Mouse (Mus musculus): ENCODE measurements around the gene Xcl1. TPM values are rescaled to one million over a fixed set of nuclear protein-coding genes. Genes with fewer than 3 reads are reported as not detected.

Xcl1 gene
- total RNA-seq, 2 experiments from 2014 or later: not detected

DNA sequence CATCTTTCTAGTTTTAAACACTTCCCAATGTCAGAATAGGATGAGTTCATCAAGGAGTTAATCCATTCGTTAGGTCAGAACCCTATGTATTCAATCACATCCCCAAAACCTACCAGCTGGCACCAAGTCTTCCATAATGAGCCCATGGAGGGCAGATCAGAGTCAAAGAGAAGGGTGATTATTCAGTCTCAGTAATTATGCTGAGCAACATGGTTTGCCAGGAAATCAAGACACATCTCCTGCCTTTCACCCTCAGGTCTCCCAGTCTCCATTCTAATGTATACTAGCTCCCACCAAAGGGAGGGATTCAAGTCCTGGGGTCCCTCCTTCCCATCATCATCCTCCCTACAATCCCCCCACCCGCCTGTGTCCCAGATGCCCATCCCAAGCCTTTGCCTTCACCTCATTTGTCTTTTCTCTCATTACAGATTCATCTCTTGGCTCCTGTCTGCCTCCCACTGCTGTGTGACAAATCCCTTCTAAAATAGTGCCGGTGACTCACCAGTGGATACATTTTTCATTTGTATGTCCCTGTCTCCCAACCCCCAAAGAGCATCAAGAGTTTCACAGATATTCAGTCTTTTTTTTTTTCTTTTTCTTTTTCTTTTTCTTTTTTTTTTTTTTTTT, 8.7 kb downstream of the Xcl1 start:
- DNase-seq (ENCODE audit: low spot score in 2 of 2): peak; percentile 54 to 86

DNA sequence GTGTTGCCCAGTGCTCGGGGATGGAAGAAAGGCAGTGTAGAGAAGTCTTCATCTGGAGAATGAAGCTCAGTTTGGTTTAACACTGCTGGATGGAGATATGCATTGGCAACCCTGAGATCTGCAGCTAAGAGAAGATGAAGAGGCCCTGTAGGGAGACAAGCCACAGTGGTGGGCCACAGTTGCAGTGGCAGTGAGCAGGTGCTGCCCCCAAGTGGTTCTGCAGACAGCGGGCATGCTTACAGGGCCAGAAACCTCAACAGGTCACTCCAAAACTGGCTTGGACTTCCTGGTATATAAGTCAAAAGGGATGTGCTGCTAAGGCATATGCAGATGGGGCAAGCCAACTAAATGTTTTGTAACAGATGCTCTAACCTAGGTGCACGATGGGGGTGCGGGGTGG, 30.3 kb downstream of the Xcl1 start:
- peak; percentile 37 to 48 for DNase-seq (ENCODE audit: low spot score in 2 of 2)

DNA sequence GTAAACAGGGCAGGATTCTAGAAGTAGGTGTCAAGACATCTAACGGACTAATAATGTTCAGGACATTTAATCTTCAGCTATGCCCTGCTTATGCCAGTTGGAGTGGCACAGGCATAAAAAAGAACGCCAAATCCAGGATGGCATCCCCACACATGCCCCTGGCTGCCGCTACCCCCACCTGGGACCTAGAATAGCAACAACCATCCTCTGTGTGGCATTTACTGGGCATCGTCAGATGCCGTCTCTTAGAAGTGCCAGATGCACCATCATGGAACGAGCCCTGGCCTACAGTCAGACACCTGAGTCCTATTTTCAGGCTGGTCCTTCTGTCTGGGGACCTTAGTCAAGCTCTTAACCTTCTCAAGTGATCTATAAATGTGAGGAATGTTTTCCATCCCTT, 34.6 kb downstream of the Xcl1 start:
- no peak for DNase-seq (ENCODE audit: low spot score in 2 of 2)

DNA sequence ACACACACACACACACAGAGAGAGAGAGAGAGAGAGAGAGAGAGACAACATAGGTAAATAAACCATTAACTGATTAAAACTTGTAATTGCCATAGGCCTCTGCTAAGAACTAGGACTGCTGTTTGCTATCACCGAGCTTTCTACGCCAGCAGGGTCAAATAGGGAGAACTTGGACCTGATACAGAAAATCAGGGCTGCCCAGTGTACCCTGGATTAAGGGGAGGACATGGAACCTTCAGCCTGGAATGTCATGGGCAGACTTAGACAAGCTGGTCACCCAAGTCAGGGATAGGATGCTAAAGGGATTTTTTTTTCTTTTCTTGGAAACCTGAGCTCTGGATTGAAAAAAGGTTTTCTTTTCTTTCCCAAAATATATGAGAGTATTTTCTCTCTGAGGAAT, 35.1 kb downstream of the Xcl1 start:
- DNase-seq (ENCODE audit: low spot score in 2 of 2): no peak

GRCm38 (mm10) chr1:164899506-164899905, 35.8 kb downstream of the Xcl1 start:
- DNase-seq (ENCODE audit: low spot score in 2 of 2): no peak

GRCm38 (mm10) chr1:164898846-164899351, 36.4 kb downstream of the Xcl1 start:
- peak; percentile 85 to 91 for DNase-seq (ENCODE audit: low spot score in 2 of 2)

- DNase-seq (ENCODE audit: low spot score in 2 of 2): no peak
These were observed 38.0 kb downstream of the Xcl1 start for GRCm38 (mm10) chr1:164897163-164897817.

GRCm38 (mm10) chr1:164896211-164897145, 38.8 kb downstream of the Xcl1 start:
- DNase-seq (ENCODE audit: low spot score in 2 of 2): no peak

DNA sequence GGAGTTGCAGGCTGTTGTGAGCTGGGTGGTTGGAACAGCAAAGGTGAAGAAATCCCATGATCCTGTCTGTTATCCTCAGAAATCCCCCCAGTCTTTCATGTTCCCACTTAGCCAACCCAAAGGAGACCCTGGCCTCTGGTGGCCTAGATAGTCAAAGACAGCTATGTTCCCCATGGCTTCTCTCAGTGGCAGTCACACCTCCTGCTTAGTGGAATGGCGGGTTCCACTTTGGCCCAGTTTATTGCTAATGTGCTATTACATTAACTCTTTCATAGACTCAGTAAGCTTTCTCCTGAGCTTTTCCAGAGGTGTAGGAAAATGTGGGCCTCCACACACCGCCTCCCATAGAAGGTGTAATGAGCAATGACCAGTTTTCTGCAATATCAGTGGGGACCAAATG, 39.5 kb downstream of the Xcl1 start:
- no peak for DNase-seq (ENCODE audit: low spot score in 2 of 2)

DNA sequence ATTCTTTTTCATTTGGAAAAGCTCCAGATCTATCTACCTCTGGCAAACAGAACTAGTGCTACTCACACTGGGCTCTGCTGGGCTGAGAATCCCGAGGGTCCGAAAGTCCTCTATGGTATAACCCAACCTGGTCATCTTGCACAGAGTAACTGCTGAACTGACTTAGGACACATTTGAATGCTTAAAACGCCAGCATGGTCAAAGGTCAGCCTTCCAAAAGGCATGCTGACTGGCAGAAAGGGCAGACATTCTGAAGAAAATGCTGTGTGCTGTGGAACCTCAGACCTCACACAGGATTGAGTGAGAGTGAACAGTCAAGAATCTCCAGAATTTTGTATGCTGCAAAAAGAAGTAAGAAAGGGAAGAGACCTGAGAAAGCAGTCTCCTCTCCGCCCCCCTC, 45.0 kb downstream of the Xcl1 start:
- DNase-seq (ENCODE audit: low spot score in 2 of 2): no peak

DNA sequence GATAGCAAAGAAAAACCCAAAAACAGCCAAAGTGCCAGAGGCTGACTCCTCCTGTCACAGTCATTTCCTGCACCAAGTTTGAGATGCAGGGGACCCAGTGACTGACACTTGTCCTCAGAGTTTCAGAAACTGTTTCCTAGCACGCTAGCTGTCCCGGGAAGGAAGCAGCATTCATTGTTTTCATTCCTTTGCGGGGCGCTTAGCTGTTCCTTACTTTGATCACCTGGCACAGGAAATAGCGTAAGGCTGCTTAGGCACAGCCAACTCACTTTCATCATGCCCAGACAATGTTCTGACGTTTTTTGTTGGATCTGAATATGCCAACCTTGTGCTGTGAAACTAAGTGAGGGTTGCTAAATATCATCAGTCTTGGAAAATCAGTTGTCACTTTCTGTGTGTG, 46.8 kb downstream of the Xcl1 start:
- no peak for DNase-seq (ENCODE audit: low spot score in 2 of 2)

DNA sequence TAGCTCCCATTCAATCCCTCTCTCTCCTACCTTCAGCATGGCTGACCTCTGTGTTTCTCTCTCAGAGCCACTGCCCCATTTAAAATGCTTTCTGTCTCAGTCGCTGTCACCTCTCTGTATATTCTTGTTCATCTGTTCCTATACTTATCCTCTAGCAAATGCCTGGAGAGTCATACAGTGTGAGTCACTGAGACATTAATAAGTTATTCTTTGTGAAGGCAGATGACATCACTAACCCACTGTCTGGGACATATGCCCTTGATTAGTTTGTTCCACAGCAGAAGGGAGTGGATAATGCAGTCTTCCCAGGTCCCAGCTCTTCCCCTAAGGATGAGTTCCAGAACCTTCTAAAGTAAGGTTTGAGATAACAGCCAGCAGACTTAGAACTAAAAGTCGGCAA, 47.6 kb downstream of the Xcl1 start:
- DNase-seq (ENCODE audit: low spot score in 2 of 2): no peak

DNA sequence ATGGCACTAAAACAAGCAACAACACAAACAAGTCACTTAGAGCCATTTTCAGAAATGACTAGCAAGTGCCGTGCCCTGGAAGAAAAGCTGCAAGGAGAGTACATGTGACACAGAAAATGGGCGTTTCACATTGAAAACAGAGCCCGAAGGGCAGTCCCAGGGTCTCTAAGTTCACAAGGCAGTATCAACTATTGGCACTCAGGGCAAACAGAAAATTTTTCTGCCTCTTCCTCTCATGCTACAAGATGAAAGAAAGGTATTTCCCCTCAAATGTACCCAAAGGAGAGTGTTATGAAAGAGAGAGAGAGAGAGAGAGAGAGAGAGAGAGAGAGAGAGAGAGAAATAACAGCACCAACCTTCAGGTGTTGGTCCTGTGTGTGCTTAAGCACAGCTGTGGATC, 53.4 kb downstream of the Xcl1 start:
- no peak for DNase-seq (ENCODE audit: low spot score in 2 of 2)

Other genes starting within 250 kb of the Xcl1 start
- gene Dpt, start 138.9 kb downstream of the Xcl1 start, total RNA-seq (2021): not detected
- gene Tbx19, start 225.2 kb upstream of the Xcl1 start, total RNA-seq (2021): not detected